Mouse (Mus musculus): ENCODE measurements at regions not wholly inside any gene's neighbourhood (a gene's known extent, or its start where the extent isn't known, plus 50 kb on each side); places are given as distances from the start of the nearest gene placed in this dataset.
"Not testable (repeated sequence)": the region's sequence is repeated elsewhere in the genome, so short reads cannot be mapped to it uniquely, and the experiment has no call there.

- no peak overlapping the region for H3K9ac ChIP-seq (ENCODE audit: low read depth, low read length)
- 36% methylated on average over 1 of the region's 1 CpGs for WGBS
- H3K79me2 ChIP-seq (ENCODE audit: control insufficient read depth, insufficient read depth, low read length), result no peaks in the 10 kb centered on the region
- TF ChIP-seq POLR2A (IDR thresholded peaks at IDR 0.05; ENCODE audit: extremely low read depth, insufficient read depth, low read length) (no peak), CTCF (IDR thresholded peaks at IDR 0.05; ENCODE audit: low read depth, low read length) (no peak)
- H3K4me1 ChIP-seq (ENCODE audit: control insufficient read depth, insufficient read depth, low read length), result peaks cover 9% of the 10 kb centered on the region; the same call in 1 of the 2 replicates
- H3K4me3 ChIP-seq (ENCODE audit: insufficient read depth, low read depth, low read length), result no peak overlapping the region
- no peaks in the 10 kb centered on the region for H3K36me3 ChIP-seq (ENCODE audit: control insufficient read depth, insufficient read depth, low read length)
- no peaks in the 10 kb centered on the region for H3K27me3 ChIP-seq (ENCODE audit: control insufficient read depth, insufficient read depth, low read length)
- H3K27ac ChIP-seq (replicated peaks; ENCODE audit: insufficient read depth, low read depth, low read length), result no peak overlapping the region
- no peak for DNase-seq (ENCODE audit: extremely low read depth, low read depth, low spot score)
Observed at GRCm38 (mm10) chr10:15757503-15757902, 1039.5 kb upstream of the Gje1 start.

- Histone ChIP-seq H3K79me2 (ENCODE audit: control insufficient read depth, insufficient read depth, low read length) (no peaks in the 10 kb centered on the region), H3K9ac (ENCODE audit: low read depth, low read length) (no peak overlapping the region), H3K27ac (replicated peaks; ENCODE audit: insufficient read depth, low read depth, low read length) (no peak overlapping the region), H3K4me1 (ENCODE audit: control insufficient read depth, insufficient read depth, low read length) (peaks cover 13% of the 10 kb centered on the region), H3K36me3 (ENCODE audit: control insufficient read depth, insufficient read depth, low read length) (no peaks in the 10 kb centered on the region), H3K27me3 (ENCODE audit: control insufficient read depth, insufficient read depth, low read length) (no peaks in the 10 kb centered on the region), H3K4me3 (ENCODE audit: insufficient read depth, low read depth, low read length) (no peak overlapping the region)
- TF ChIP-seq CTCF (IDR thresholded peaks at IDR 0.05; ENCODE audit: low read depth, low read length), result no peak
- TF ChIP-seq POLR2A (IDR thresholded peaks at IDR 0.05; ENCODE audit: extremely low read depth, insufficient read depth, low read length), result no peak
- peak; percentile 96 for DNase-seq (ENCODE audit: extremely low read depth, low read depth, low spot score)
- 15% methylated on average over 1 of the region's 1 CpGs for WGBS
Observed at GRCm38 (mm10) chr10:15746866-15747265, 1028.9 kb upstream of the Gje1 start.

GRCm38 (mm10) chr10:15738630-15739029 lies 1020.6 kb upstream of the Gje1 start:
- H3K9ac ChIP-seq (ENCODE audit: low read depth, low read length), result no peak overlapping the region
- WGBS, result 68% methylated on average over 3 of the region's 3 CpGs
- H3K36me3 ChIP-seq (ENCODE audit: control insufficient read depth, insufficient read depth, low read length), result no peaks in the 10 kb centered on the region
- no peak for TF ChIP-seq CTCF (IDR thresholded peaks at IDR 0.05; ENCODE audit: low read depth, low read length)
- no peak for TF ChIP-seq POLR2A (IDR thresholded peaks at IDR 0.05; ENCODE audit: extremely low read depth, insufficient read depth, low read length)
- no peaks in the 10 kb centered on the region for H3K79me2 ChIP-seq (ENCODE audit: control insufficient read depth, insufficient read depth, low read length)
- DNase-seq (ENCODE audit: extremely low read depth, low read depth, low spot score), result no peak
- no peak overlapping the region for H3K4me3 ChIP-seq (ENCODE audit: insufficient read depth, low read depth, low read length)
- no peaks in the 10 kb centered on the region for H3K27me3 ChIP-seq (ENCODE audit: control insufficient read depth, insufficient read depth, low read length)
- no peak overlapping the region for H3K27ac ChIP-seq (replicated peaks; ENCODE audit: insufficient read depth, low read depth, low read length)
- no peaks in the 10 kb centered on the region for H3K4me1 ChIP-seq (ENCODE audit: control insufficient read depth, insufficient read depth, low read length)

GRCm38 (mm10) chr10:15731318-15731717 lies 1013.3 kb upstream of the Gje1 start:
- TF ChIP-seq CTCF (IDR thresholded peaks at IDR 0.05; ENCODE audit: low read depth, low read length) (no peak), POLR2A (IDR thresholded peaks at IDR 0.05; ENCODE audit: extremely low read depth, insufficient read depth, low read length) (no peak)
- no peaks in the 10 kb centered on the region for H3K27me3 ChIP-seq (ENCODE audit: control insufficient read depth, insufficient read depth, low read length)
- no peak overlapping the region for H3K27ac ChIP-seq (replicated peaks; ENCODE audit: insufficient read depth, low read depth, low read length)
- no peaks in the 10 kb centered on the region for H3K79me2 ChIP-seq (ENCODE audit: control insufficient read depth, insufficient read depth, low read length)
- WGBS, result 57% methylated on average over 1 of the region's 1 CpGs
- H3K9ac ChIP-seq (ENCODE audit: low read depth, low read length), result no peak overlapping the region
- H3K4me3 ChIP-seq (ENCODE audit: insufficient read depth, low read depth, low read length), result no peak overlapping the region
- no peaks in the 10 kb centered on the region for H3K36me3 ChIP-seq (ENCODE audit: control insufficient read depth, insufficient read depth, low read length)
- no peaks in the 10 kb centered on the region for H3K4me1 ChIP-seq (ENCODE audit: control insufficient read depth, insufficient read depth, low read length)
- no peak for DNase-seq (ENCODE audit: extremely low read depth, low read depth, low spot score)

- TF ChIP-seq CTCF (IDR thresholded peaks at IDR 0.05; ENCODE audit: low read depth, low read length) (no peak), POLR2A (IDR thresholded peaks at IDR 0.05; ENCODE audit: extremely low read depth, insufficient read depth, low read length) (no peak)
- H3K4me3 ChIP-seq (ENCODE audit: insufficient read depth, low read depth, low read length), result no peak overlapping the region
- WGBS, result 89% methylated on average over 2 of the region's 2 CpGs
Observed at GRCm38 (mm10) chr10:15697946-15698345, 979.9 kb upstream of the Gje1 start.

GRCm38 (mm10) chr10:15697050-15697449 lies 979.0 kb upstream of the Gje1 start:
- Histone ChIP-seq H3K4me1 (ENCODE audit: control insufficient read depth, insufficient read depth, low read length) (no peaks in the 10 kb centered on the region), H3K36me3 (ENCODE audit: control insufficient read depth, insufficient read depth, low read length) (no peaks in the 10 kb centered on the region), H3K27ac (replicated peaks; ENCODE audit: insufficient read depth, low read depth, low read length) (no peak overlapping the region), H3K9ac (ENCODE audit: low read depth, low read length) (no peak overlapping the region), H3K79me2 (ENCODE audit: control insufficient read depth, insufficient read depth, low read length) (no peaks in the 10 kb centered on the region), H3K4me3 (ENCODE audit: insufficient read depth, low read depth, low read length) (no peak overlapping the region), H3K27me3 (ENCODE audit: control insufficient read depth, insufficient read depth, low read length) (no peaks in the 10 kb centered on the region)
- no peak for DNase-seq (ENCODE audit: extremely low read depth, low read depth, low spot score)
- no peak for TF ChIP-seq CTCF (IDR thresholded peaks at IDR 0.05; ENCODE audit: low read depth, low read length)
- no peak for TF ChIP-seq POLR2A (IDR thresholded peaks at IDR 0.05; ENCODE audit: extremely low read depth, insufficient read depth, low read length)
- 50% methylated on average over 1 of the region's 1 CpGs for whole genome bisulfite sequencing

More at GRCm38 (mm10) chr10:15697946-15698345, 979.9 kb upstream of the Gje1 start:
- H3K27me3 ChIP-seq (ENCODE audit: control insufficient read depth, insufficient read depth, low read length), result no peaks in the 10 kb centered on the region
- H3K27ac ChIP-seq (replicated peaks; ENCODE audit: insufficient read depth, low read depth, low read length), result no peak overlapping the region
- DNase-seq (ENCODE audit: extremely low read depth, low read depth, low spot score), result no peak
- H3K4me1 ChIP-seq (ENCODE audit: control insufficient read depth, insufficient read depth, low read length), result no peaks in the 10 kb centered on the region
- H3K9ac ChIP-seq (ENCODE audit: low read depth, low read length), result no peak overlapping the region
- H3K36me3 ChIP-seq (ENCODE audit: control insufficient read depth, insufficient read depth, low read length), result no peaks in the 10 kb centered on the region
- no peaks in the 10 kb centered on the region for H3K79me2 ChIP-seq (ENCODE audit: control insufficient read depth, insufficient read depth, low read length)

GRCm38 (mm10) chr10:15671638-15672037 lies 953.6 kb upstream of the Gje1 start:
- WGBS, result 82% methylated on average over 1 of the region's 1 CpGs
- H3K79me2 ChIP-seq (ENCODE audit: control insufficient read depth, insufficient read depth, low read length); H3K36me3 ChIP-seq (ENCODE audit: control insufficient read depth, insufficient read depth, low read length); H3K9ac ChIP-seq (ENCODE audit: low read depth, low read length); H3K27ac ChIP-seq (replicated peaks; ENCODE audit: insufficient read depth, low read depth, low read length); H3K4me1 ChIP-seq (ENCODE audit: control insufficient read depth, insufficient read depth, low read length); H3K4me3 ChIP-seq (ENCODE audit: insufficient read depth, low read depth, low read length); H3K27me3 ChIP-seq (ENCODE audit: control insufficient read depth, insufficient read depth, low read length): not testable (repeated sequence)
- peak; percentile 2 for DNase-seq (ENCODE audit: extremely low read depth, low read depth, low spot score)
